Mouse (Mus musculus): ENCODE results near the gene Sema5a. TPM values are rescaled to one million over a fixed set of nuclear protein-coding genes. Genes with fewer than 3 reads are reported as not detected.

Sema5a gene
- total RNA-seq, 2 experiments from 2014 or later = 4.4 to 4.8 TPM

GRCm38 (mm10) chr15:32546746-32547145 lies 302.1 kb downstream of the Sema5a start:
- no peak for DNase-seq

- no peak for DNase-seq
These were observed 314.3 kb downstream of the Sema5a start for GRCm38 (mm10) chr15:32558925-32559324.

GRCm38 (mm10) chr15:32562600-32562999 lies 318.0 kb downstream of the Sema5a start:
- DNase-seq = no peak

- DNase-seq = no peak
These were observed 323.7 kb downstream of the Sema5a start for GRCm38 (mm10) chr15:32568181-32568857.

GRCm38 (mm10) chr15:32568858-32569387 lies 324.3 kb downstream of the Sema5a start:
- no peak for DNase-seq

GRCm38 (mm10) chr15:32574327-32574726 lies 329.7 kb downstream of the Sema5a start:
- DNase-seq = no peak

- no peak for DNase-seq
These were observed 330.6 kb downstream of the Sema5a start for GRCm38 (mm10) chr15:32575212-32575611.

GRCm38 (mm10) chr15:32579351-32579750 lies 334.7 kb downstream of the Sema5a start:
- no peak for DNase-seq

GRCm38 (mm10) chr15:32590641-32591040 lies 346.0 kb downstream of the Sema5a start:
- DNase-seq = no peak

- no peak for DNase-seq
These were observed 349.1 kb downstream of the Sema5a start for GRCm38 (mm10) chr15:32593746-32594145.

- no peak for DNase-seq
These were observed 352.0 kb downstream of the Sema5a start for GRCm38 (mm10) chr15:32596574-32596973.

GRCm38 (mm10) chr15:32597189-32597588 lies 352.6 kb downstream of the Sema5a start:
- no peak for DNase-seq

- no peak for DNase-seq
These were observed 362.6 kb downstream of the Sema5a start for GRCm38 (mm10) chr15:32607236-32607635.

GRCm38 (mm10) chr15:32610776-32611175 lies 366.2 kb downstream of the Sema5a start:
- peak; percentile 46 for DNase-seq

- DNase-seq = no peak
These were observed 366.6 kb downstream of the Sema5a start for GRCm38 (mm10) chr15:32611201-32611600.

GRCm38 (mm10) chr15:32613718-32614117 lies 369.1 kb downstream of the Sema5a start:
- no peak for DNase-seq

GRCm38 (mm10) chr15:32615773-32616172 lies 371.2 kb downstream of the Sema5a start:
- no peak for DNase-seq

GRCm38 (mm10) chr15:32619199-32619598 lies 374.6 kb downstream of the Sema5a start:
- no peak for DNase-seq

- no peak for DNase-seq
These were observed 378.6 kb downstream of the Sema5a start for GRCm38 (mm10) chr15:32623037-32623739.

GRCm38 (mm10) chr15:32624106-32624505 lies 379.5 kb downstream of the Sema5a start:
- DNase-seq = no peak

- DNase-seq = no peak
These were observed 381.4 kb downstream of the Sema5a start for GRCm38 (mm10) chr15:32626031-32626430.

GRCm38 (mm10) chr15:32633713-32634112 lies 389.1 kb downstream of the Sema5a start:
- DNase-seq = no peak

- no peak for DNase-seq
These were observed 393.3 kb downstream of the Sema5a start for GRCm38 (mm10) chr15:32637879-32638278.

Measured in gastrocnemius, postnatal 25 days (tissue).